Mouse (Mus musculus) T-helper 1 cell (primary cell): ENCODE results near the gene 4930426L09Rik.

ENCODE experiments used
- in situ Hi-C: fragments of 300-600 bp; cut with MboI, MseI; formaldehyde crosslinking; loops from one replicate; pipeline ENCODE4 v1.15.1; 2025; ENCODE audit warnings: high pct_unique_total_duplicates

Gene 4930426L09Rik

DNA sequence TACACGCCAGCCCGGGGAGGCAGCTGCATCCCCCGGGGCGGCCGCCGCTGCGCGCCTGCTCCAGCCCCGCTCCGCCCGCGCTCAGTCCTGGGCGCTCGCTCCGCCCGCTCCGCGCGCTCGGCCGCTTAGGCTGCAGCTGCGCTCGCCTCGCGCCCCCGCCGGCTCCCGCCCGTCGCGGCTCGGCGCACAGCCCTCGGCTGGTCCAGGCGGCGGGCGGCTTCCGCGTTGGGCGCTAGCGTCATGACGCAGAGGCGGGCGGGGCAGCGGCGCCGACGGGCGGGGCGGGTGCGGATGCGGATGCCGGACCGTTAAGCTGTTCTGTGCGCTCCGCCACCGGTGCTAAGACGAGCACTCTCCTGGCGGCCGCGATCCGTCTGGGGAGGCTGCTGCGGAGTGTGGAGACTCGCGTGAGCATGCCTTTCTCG is at the start of gene 4930426L09Rik, which contains the start of gene Pip4k2a:
Gene 4930426L09Rik (plus strand): TSS at position 290 of the 425 bp plus-strand sequence.
Gene Pip4k2a (minus strand): TSS at position 73 of the 425 bp plus-strand sequence.
- in situ Hi-C loops: no loop called here

DNA sequence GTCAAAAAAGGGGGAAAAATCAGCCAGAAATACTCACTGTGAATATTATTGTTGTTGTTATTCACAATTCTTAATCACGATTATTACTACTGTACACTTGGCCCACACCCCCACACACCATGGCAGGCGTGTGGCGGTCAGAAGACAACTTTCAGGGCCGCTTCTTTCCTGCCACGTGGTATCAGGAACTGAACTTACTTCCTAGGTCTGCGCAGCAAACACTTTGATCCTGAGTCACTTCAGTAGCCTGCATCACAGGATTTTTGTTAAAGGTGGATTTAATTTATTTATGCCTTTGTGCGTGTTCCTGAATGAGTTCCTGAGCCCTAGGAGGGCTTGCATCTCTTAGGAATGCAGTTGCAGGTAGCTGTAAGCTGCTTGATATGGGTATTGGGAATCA is 49.4 kb upstream of the 4930426L09Rik start:
- in situ Hi-C loops: no loop called here

- in situ Hi-C loops: no loop called here
Measured at GRCm38 (mm10) chr2:18950758-18951157, 47.4 kb upstream of the 4930426L09Rik start.

DNA sequence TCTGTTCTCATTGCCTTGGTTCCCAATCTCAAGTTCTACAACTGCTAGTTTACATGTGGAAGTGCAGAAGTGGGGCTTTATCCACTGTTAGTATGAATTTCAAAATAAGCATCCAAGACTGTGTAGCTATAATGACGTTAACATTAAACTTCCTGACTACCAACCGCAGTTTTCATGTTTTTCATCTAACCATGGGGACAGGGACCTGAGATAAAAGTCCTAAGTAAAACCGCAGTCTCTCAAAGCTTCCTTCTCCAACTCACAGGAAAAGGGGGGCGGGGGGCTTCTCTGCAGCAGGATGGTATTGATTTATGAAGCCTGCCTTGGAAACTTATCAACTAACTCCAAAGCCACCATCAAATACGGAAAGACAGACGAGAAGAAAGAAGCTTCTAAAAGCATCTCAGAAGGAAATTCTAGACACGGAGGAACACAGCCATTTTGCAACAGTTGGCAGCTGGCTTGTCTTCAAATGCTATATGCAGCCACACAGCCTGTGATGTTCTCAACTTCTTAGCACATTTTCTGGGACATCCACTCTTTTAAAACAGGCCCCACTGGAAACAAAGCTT is 46.0 kb upstream of the 4930426L09Rik start:
- in situ Hi-C loops: no loop called here

DNA sequence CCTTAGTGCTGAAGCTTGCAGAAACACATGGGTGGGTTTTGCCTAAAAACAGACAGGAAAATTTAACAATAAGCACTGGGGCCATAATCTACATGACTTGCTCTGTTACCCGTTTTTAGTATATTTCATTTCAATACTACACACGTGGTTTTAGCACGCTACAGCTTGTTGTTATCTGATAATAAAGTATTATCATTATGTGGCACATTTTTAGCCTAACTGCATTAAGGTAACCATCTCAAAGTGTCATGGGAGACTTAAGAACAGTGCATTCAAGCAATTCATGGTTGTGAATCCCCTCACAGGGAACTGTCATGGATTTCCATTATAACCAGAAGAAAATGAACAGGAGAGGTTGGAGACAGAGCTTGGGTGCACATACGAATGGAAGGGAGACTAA is 43.7 kb upstream of the 4930426L09Rik start:
- in situ Hi-C loops: no loop called here

GRCm38 (mm10) chr2:18955022-18955421 is 43.1 kb upstream of the 4930426L09Rik start:
- in situ Hi-C loops: no loop called here

DNA sequence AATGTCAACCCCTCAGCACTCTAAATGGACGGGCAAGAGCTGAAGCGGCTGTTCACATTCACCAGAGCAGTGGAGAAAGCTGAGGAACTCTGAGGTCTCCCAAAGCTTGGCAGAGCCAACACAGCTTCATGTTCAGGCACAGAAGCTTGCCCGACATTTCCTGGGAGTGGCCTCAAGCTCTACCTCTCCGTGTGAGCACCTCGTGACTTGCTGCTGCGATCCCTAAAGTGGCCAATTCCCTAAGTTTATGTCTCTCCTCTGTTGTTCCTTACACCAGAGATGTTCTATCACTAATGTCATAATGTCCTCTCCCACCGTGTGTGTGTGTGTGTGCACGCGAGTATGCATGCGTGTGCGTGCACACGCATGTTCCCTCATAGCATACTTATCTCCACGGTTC is 42.5 kb upstream of the 4930426L09Rik start:
- in situ Hi-C loops: no loop called here

DNA sequence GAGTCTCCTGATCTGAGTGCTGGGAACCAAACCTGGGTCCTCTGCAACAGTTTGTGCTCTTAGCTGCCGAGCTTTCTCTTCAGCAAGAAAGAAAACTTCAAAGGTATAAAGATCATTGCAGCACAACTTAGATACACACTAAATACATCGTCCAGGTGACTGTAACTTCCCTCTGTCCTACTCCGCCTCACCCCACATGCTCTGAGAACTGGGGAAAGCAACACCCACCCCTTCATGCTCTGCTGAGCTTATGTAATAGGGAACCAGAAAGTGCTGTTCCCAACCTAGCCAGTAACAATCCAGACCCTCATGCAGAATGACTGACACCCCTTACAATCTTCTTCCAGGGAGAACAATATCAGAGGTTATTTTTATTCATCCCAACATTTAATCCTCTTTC is 41.7 kb upstream of the 4930426L09Rik start:
- in situ Hi-C loops: no loop called here

- in situ Hi-C loops: no loop called here
Measured at GRCm38 (mm10) chr2:18956945-18957344, 41.2 kb upstream of the 4930426L09Rik start.

DNA sequence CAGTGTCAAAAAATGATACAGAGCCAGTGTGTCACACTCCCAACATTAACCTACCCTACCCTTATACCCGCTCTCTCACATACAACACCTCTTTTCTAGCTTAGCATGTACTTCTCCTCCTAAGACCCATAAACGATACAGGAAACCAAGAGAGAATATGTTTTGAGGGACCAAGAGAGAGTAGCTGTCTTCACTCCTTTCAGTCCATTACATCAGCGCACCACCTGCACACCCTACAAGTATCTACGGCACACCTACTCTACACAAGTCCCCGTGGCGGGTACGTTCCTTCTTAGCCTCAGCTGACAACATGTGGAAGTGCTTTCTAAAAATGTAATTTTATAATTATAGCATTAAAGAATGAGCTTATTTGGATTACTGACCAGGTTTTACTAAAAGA is 40.7 kb upstream of the 4930426L09Rik start:
- in situ Hi-C loops: no loop called here

DNA sequence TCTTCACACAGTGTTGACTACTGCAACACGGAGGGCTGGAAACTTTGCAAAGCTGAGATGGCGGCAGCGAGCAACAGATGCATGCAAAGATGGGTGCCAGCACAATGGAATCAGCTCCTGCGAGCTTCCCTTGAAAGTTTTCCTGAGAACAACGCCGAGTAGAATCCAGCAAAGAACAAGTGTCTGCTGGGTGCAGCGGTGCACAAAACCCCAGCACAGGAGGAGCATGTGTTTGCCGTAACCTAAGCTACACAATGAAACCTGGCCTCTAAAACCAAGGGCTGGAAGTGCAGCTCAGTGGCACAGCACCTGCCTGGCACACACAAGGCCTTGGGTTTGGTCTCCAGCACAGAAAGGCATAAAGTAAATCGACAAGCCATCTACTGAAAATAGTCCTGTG is 40.1 kb upstream of the 4930426L09Rik start:
- in situ Hi-C loops: no loop called here

DNA sequence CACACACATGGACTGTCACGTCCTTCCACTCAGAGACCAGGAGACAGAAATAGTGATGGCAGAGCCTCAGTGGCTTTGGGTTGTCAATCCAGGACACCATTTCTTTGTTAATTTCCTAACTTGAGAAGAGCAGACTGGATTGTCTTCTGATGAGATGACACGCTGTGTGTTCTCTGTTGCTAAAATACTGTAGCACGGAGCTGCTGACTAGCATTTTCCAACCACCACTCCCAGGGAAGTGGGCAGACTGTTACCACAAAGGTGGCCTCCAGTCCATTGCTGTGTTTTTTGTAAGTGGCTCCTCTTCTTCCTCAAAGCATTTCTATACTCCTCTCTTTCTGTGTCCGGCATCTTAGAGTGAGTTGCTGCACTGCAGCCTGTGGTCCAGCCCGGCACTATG is 39.6 kb upstream of the 4930426L09Rik start:
- in situ Hi-C loops: no loop called here

- in situ Hi-C loops: no loop called here
Measured at GRCm38 (mm10) chr2:18959008-18959407, 39.1 kb upstream of the 4930426L09Rik start.

- in situ Hi-C loops: no loop called here
Measured at GRCm38 (mm10) chr2:18959558-18959957, 38.6 kb upstream of the 4930426L09Rik start.

DNA sequence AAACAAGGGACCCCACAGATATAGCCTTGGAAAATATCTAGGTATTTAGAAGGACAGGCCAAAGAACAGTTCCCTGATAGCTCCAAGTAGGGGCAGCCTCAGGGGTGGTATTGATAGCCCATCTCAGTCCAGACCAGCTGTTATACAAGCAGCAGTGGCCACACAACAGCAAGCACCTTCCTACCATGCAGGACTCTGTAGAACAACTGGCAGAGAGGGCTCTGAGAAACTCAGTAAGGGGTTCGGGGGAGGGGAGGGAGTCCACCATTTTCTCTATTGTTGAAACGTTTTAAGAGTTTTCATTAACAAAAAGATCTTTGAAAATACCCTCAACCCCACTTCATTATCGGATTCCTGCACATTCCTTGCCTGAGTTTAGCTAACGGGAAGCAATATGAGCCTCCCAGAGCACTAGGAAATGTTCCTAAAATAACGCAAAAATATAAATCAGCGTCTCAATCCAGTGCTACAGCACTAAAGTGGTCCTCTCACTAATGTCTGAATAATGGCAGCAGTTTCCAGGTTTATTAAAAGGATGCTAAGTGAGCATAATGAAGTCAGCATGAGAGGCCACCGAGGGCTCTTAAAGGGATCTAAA is 37.7 kb upstream of the 4930426L09Rik start:
- in situ Hi-C loops: no loop called here

DNA sequence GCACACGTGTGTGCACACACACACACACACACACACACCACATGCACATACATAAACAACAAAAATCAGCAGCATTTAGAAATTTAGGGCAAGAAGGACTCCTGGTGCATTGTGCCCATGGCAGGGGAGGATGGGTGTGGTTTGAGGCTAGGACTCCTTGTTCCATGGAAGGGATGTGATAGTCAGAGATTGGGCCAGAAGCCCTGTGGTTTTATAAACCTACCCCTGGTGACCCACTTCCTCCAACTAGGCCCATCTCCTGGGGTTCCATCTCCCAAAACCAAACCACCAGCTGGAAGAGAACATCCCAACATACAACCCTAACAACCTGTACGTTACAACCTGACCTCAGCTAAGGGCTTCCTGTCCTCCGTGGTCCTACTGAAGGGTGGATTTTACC is 35.6 kb upstream of the 4930426L09Rik start:
- in situ Hi-C loops: no loop called here

DNA sequence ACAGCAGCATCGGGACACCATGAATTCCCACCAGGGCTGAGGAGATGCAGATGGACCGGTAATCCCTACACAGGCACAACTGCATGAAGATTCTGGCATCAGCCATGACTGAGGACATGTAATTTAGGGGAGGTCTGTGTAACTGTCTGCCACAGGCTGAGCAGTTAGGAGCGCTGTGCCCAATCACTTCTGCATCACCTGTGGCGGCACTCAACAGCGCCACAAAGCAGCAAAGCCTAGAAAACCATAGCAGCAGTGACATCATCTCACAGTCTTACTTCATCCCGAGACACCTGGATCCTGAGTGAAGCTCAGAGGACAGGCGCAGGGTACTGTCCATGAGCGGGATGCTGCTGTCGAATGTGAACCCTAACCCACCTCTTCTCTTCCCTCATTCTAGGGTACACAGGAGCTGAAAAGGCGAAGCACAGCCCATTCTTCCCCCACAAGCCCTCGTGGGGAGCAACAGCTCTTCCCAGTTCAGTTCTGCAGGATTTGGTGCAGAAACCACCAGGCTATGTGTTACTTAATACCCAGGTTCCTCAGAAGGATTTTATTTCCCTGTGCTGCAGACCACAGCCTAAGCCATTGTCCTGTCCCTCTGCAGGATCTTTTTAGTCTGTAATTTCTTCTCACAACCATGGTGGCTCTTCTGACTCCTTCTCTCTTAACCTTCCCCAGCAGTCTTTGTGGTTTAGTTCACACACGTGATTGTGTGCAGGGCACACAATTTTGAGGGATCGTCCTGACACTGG is 34.7 kb upstream of the 4930426L09Rik start:
- in situ Hi-C loops: no loop called here

DNA sequence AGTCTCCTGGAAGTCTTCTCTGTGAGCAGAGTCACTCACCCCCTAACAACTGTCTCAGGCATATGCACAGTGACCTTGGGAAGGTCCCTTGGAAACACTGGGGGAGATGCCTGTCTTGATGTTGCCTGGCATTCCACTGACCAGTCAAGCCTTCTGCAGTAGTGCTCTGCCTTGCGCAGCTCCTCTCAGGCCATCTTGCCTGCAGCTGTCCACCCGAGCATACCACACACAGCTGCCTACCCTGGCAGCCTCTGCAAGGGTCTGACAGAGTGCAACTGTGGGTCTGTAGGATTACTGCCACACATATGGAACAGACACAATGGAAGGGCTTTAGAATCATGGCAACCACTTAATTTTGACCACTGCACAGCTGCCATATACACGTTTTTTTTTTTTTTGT is 33.0 kb upstream of the 4930426L09Rik start:
- in situ Hi-C loops: no loop called here

GRCm38 (mm10) chr2:18965950-18966349 is 32.2 kb upstream of the 4930426L09Rik start:
- in situ Hi-C loops: no loop called here

- in situ Hi-C loops: no loop called here
Measured at GRCm38 (mm10) chr2:18966566-18966965, 31.6 kb upstream of the 4930426L09Rik start.

- in situ Hi-C loops: no loop called here
Measured at GRCm38 (mm10) chr2:18967451-18968063, 30.6 kb upstream of the 4930426L09Rik start.

DNA sequence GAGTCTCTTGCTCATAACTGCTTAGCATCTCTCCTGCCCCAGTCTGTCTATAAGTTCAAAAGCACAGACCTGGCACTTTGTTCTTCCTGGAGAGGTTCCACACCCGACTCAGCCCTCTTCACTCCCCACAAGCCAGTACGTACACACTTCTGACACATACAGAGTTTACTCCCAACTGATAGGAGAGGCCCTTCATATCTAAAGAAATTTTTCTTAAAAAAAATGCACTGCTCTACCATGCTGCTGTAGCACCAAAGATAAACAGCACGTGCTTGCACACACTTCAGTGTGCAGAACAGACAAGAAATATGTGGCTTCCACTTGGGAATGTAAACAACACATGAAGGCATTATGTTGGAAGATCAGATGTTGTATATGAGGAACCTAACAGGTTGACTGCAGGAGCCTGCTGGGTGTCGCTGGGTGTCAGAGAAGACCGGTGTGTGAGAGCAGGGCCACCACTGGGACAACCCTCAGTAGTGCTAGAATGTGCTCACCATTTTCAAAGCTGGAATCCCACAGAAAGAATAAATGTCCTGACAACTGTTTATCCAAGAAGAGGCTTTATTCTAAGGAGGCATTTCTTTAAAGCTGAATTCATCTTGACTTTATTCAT is 29.0 kb upstream of the 4930426L09Rik start:
- in situ Hi-C loops: no loop called here
